Mouse (Mus musculus): Measurements from ENCODE around the gene Rnf103. TPM values are rescaled to one million over a fixed set of nuclear protein-coding genes. Genes with fewer than 3 reads are reported as not detected.

Gene Rnf103
- total RNA-seq, 1 experiment from 2014 or later, result 18.3 TPM

Other genes starting within 250 kb of the Rnf103 start
- gene Krcc1, start 222.2 kb upstream of the Rnf103 start, total RNA-seq (2017), result 85.9 and 98.2 TPM in 2 replicates
- gene Smyd1, start 171.7 kb upstream of the Rnf103 start, total RNA-seq (2017), result not detected in 2 replicates
- gene Cd8b1, start 171.1 kb upstream of the Rnf103 start, total RNA-seq (2017), result not detected in 2 replicates
- not detected in 2 replicates for gene Cd8a, start 120.5 kb upstream of the Rnf103 start, total RNA-seq (2017)
- gene Rmnd5a, start 53.3 kb upstream of the Rnf103 start, total RNA-seq (2017), result 81.2 and 99.4 TPM in 2 replicates
- gene Chmp3, start 49.9 kb downstream of the Rnf103 start, total RNA-seq (2017), result 117 and 139 TPM in 2 replicates
- gene Kdm3a, start 139.1 kb downstream of the Rnf103 start, total RNA-seq (2017), result 47.0 and 58.3 TPM in 2 replicates
- 0.53 and 0.73 TPM in 2 replicates for gene Reep1, start 213.7 kb downstream of the Rnf103 start, total RNA-seq (2017)